Mouse (Mus musculus) heart, postnatal 0 days (tissue): ENCODE data around the gene Arrdc3.
"Not testable (repeated sequence)": the region's sequence is repeated elsewhere in the genome, so short reads cannot be mapped to it uniquely, and the experiment has no call there.

Source experiments
- CTCF ChIP-seq: IDR thresholded peaks from 2 replicates; pipeline ENCODE4 v1.5.1; 2016; ENCODE audit warnings: antibody characterized with exemption, control low read depth, low read depth
- EP300 ChIP-seq: IDR thresholded peaks from 2 replicates; pipeline ENCODE4 v1.6.1; 2016; ENCODE audit warnings: antibody characterized with exemption, low read depth

DNA sequence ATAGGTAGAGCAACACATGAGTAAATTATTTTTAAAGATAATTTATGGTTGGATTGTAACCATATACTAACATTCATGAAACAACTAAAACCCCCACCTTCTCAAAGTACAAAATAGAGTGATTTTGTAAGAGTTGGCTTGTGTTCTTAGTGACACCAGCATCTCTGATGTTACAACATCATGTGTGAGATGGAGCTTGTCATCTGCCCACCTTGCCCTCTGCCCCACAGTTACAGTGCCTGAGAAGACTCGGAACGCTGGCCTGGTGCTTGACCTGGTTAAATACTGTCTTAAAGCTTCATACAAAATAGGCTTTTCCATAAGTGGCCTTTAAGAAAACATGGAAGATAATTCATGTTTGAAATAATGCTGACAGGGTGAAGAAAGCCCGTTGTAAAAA is 11.7 kb downstream of the Arrdc3 start:
- not testable (repeated sequence) for TF ChIP-seq CTCF, EP300
